Mouse (Mus musculus) stomach, postnatal 0 days (tissue): ENCODE measurements around the gene Baz2a. TPM values are rescaled to one million over a fixed set of nuclear protein-coding genes. Genes with fewer than 3 reads are reported as not detected.
"Not testable (repeated sequence)": the region's sequence is repeated elsewhere in the genome, so short reads cannot be mapped to it uniquely, and the experiment has no call there.

ENCODE experiments used
- ATAC-seq: fragments of 200-750 bp; cut with Nextera tagmentation; 2 replicates; pipeline ENCODE4 v1.8.0; 2017; ENCODE audit not compliant: low FRiP score, low TSS enrichment
- DNase-seq: peaks from one replicate; pipeline ENCODE4 v3.0.0-alpha.2; 2016; ENCODE audit warnings: low spot score
- H3K27ac ChIP-seq: fragments of 300-500 bp; sonication (generic); replicated peaks from 2 replicates; pipeline ENCODE4 v1.5.1; 2014; ENCODE audit warnings: mild to moderate bottlenecking, control low read depth
- H3K27me3 ChIP-seq: fragments of 300-500 bp; sonication (generic); 2 replicates; pipeline ENCODE4 v1.6.1; 2014; ENCODE audit warnings: low read length; ENCODE audit not compliant: control insufficient read depth, insufficient read depth
- H3K36me3 ChIP-seq: fragments of 300-500 bp; sonication (generic); 2 replicates; pipeline ENCODE4 v1.6.1; 2014; ENCODE audit warnings: low read length, mixed read lengths; ENCODE audit not compliant: control insufficient read depth, insufficient read depth
- H3K4me1 ChIP-seq: fragments of 300-500 bp; sonication (generic); replicated peaks from 2 replicates; pipeline ENCODE4 v1.6.1; 2014; ENCODE audit warnings: antibody characterized with exemption; ENCODE audit not compliant: control insufficient read depth, insufficient read depth
- H3K4me2 ChIP-seq: fragments of 300-500 bp; sonication (generic); replicated peaks from 2 replicates; pipeline ENCODE4 v1.6.1; 2014; ENCODE audit warnings: low read depth, mild to moderate bottlenecking, control low read depth, moderate library complexity
- H3K4me3 ChIP-seq: fragments of 300-500 bp; sonication (generic); 2 replicates; pipeline ENCODE4 v1.5.1; 2014; ENCODE audit warnings: low read depth, low read length, control low read depth
- H3K9ac ChIP-seq: fragments of 300-500 bp; sonication (generic); 2 replicates; pipeline ENCODE4 v1.6.1; 2014; ENCODE audit warnings: mild to moderate bottlenecking, low read length, control low read depth, mixed read lengths
- H3K9me3 ChIP-seq: fragments of 300-500 bp; sonication (generic); 2 replicates; pipeline ENCODE4 v1.6.1; 2016; ENCODE audit warnings: low read length; ENCODE audit not compliant: control insufficient read depth
- CTCF ChIP-seq: IDR thresholded peaks from 2 replicates; pipeline ENCODE4 v1.5.1; 2016; ENCODE audit warnings: antibody characterized with exemption, low read depth, mild to moderate bottlenecking, moderate library complexity
- EP300 ChIP-seq: optimal IDR thresholded peaks from 2 replicates; pipeline ENCODE3; 2016; ENCODE audit warnings: antibody characterized with exemption
- WGBS: fragments of 180-500 bp; shearing (Covaris S2); extraction: QIAGEN DNeasy Blood & Tissue Kit; methylation state at CpG from one replicate; pipeline ENCODE4 v1.1.7; 2014; 5-methylcytosine and 5-hydroxymethylcytosine counted together
- polyA plus RNA-seq: library from polyadenylated mRNA; unstranded; fragments of >200 nt; fragmentation: Nextera tagmentation; extraction: Ambion mirVana; gene quantifications from 2 replicates; pipeline ENCODE4 v1.2.1, GENCODE M21; 2015

Gene Baz2a
- polyA plus RNA-seq, 1 experiment from 2014 or later = 7.9 TPM

GRCm38 (mm10) chr10:128049741-128050140 is 41.6 kb upstream of the Baz2a start:
- DNase-seq (peak; percentile 12), ATAC-seq (peak; percentile 54; the same call in 1 of the 2 replicates)
- peaks cover 17% of the 10 kb centered on the region for H3K36me3 ChIP-seq
- H3K27me3 ChIP-seq = no peaks in the 10 kb centered on the region
- TF ChIP-seq CTCF (no peak), EP300 (no peak)
- H3K4me3 ChIP-seq = no peak overlapping the region
- WGBS = 98% methylated on average over 2 of the region's 2 CpGs
- no peak overlapping the region for H3K27ac ChIP-seq
- H3K9me3 ChIP-seq = no peaks in the 10 kb centered on the region
- no peaks in the 10 kb centered on the region for H3K4me1 ChIP-seq
- no peak overlapping the region for H3K4me2 ChIP-seq
- H3K9ac ChIP-seq = no peak overlapping the region

DNA sequence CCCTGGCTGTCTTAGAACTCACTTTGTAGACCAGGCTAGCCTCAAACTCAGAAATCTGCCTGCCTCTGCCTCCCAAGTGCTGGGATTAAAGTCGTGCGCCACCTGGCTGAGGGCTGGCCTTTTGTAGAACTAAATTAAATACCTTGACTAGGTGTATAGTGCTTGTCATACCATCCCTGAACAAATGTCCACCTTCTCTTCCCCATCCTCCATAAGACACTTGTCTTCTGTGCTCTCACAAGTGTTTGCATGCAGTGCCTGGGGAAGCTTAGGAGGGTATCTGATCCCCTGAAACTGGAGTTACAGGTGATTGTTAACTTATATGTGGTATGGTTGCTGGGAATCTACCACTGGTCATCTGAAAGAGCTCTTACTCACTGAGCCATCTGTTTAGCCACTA is 41.0 kb upstream of the Baz2a start:
- DNase-seq = no peak
- TF ChIP-seq EP300 (no peak), CTCF (no peak; the same call in 1 of the 2 replicates)
- Histone ChIP-seq H3K4me1 (no peaks in the 10 kb centered on the region), H3K9me3 (no peaks in the 10 kb centered on the region), H3K4me2 (no peak overlapping the region), H3K9ac (no peak overlapping the region), H3K4me3 (no peak overlapping the region), H3K36me3 (peaks cover 16% of the 10 kb centered on the region), H3K27me3 (no peaks in the 10 kb centered on the region), H3K27ac (no peak overlapping the region)
- 68% methylated on average over 2 of the region's 2 CpGs for WGBS
- ATAC-seq = no peak

DNA sequence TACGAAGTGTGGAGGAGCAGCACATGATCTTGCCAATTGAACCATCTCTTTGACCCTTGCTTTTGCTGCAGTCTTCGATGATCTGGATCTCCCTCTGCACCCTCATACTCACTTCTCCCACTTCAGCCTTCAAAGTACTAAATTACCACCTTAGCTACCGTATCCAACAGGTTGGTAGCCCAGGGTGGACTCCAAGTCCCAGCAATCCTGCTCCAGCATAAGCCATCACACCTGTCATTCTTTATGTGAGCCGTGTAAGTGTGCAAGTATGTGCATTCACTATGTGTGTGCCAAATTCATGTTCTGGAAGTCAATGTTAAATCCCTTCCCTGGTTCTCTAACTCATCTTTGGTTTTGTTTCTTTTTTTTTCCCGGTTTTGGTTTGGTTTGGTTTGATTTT is 39.8 kb upstream of the Baz2a start:
- Histone ChIP-seq H3K27ac (no peak overlapping the region), H3K9me3 (no peaks in the 10 kb centered on the region), H3K27me3 (no peaks in the 10 kb centered on the region), H3K36me3 (peaks cover 10% of the 10 kb centered on the region), H3K9ac (no peak overlapping the region), H3K4me1 (no peaks in the 10 kb centered on the region), H3K4me2 (no peak overlapping the region), H3K4me3 (no peak overlapping the region)
- 93% methylated on average over 5 of the region's 5 CpGs for WGBS
- peak; percentile 12 for DNase-seq
- ATAC-seq = no peak
- TF ChIP-seq EP300 = no peak
- TF ChIP-seq CTCF = no peak

- H3K36me3 ChIP-seq, H3K9ac ChIP-seq, DNase-seq, H3K27ac ChIP-seq, H3K9me3 ChIP-seq, H3K4me2 ChIP-seq, ATAC-seq, H3K4me3 ChIP-seq, H3K4me1 ChIP-seq, H3K27me3 ChIP-seq: not testable (repeated sequence)
- WGBS = 93% methylated on average over 1 of the region's 2 CpGs
Measured at GRCm38 (mm10) chr10:128052136-128052535, 39.2 kb upstream of the Baz2a start.

GRCm38 (mm10) chr10:128053001-128053400 is 38.4 kb upstream of the Baz2a start:
- 93% methylated on average over 8 of the region's 8 CpGs for WGBS
- Histone ChIP-seq H3K4me1 (no peaks in the 10 kb centered on the region), H3K4me2 (no peak overlapping the region), H3K27me3 (no peaks in the 10 kb centered on the region), H3K27ac (no peak overlapping the region), H3K9ac (no peak overlapping the region), H3K36me3 (peaks cover 8% of the 10 kb centered on the region), H3K9me3 (no peaks in the 10 kb centered on the region), H3K4me3 (no peak overlapping the region)
- ATAC-seq (no peak), DNase-seq (no peak)
- TF ChIP-seq EP300 = no peak
- no peak for TF ChIP-seq CTCF

GRCm38 (mm10) chr10:128058184-128058583 is 33.2 kb upstream of the Baz2a start:
- peak overlapping the region; percentile 89 for H3K9ac ChIP-seq
- no peak for ATAC-seq
- H3K36me3 ChIP-seq = no peaks in the 10 kb centered on the region
- H3K4me3 ChIP-seq = peak overlapping the region; percentile 87
- H3K9me3 ChIP-seq = no peaks in the 10 kb centered on the region
- peak overlapping the region; percentile 73 for H3K4me2 ChIP-seq
- WGBS = under 1% methylated on average over 18 of the region's 18 CpGs
- TF ChIP-seq EP300 = no peak
- TF ChIP-seq CTCF = no peak; the same call in 1 of the 2 replicates
- no peak for DNase-seq
- no peaks in the 10 kb centered on the region for H3K27me3 ChIP-seq
- no peaks in the 10 kb centered on the region for H3K4me1 ChIP-seq
- peak overlapping the region; percentile 98 for H3K27ac ChIP-seq
